Mouse (Mus musculus) embryo, embryonic 10.5 days (tissue): ENCODE results near the gene Foxd2.
A peak's percentile ranks its signal among the peaks of the same experiment; 100 is the strongest.

ENCODE experiments used
- DNase-seq: peaks from one replicate; pipeline ENCODE4 v3.0.0-alpha.2; 2015; ENCODE audit warnings: low spot score

Gene Foxd2

GRCm38 (mm10) chr4:114912705-114913593 lies 4.3 kb upstream of the Foxd2 start:
- DNase-seq = peak; percentile 50

- DNase-seq = peak; percentile 84
These were observed 1.2 kb upstream of the Foxd2 start for GRCm38 (mm10) chr4:114909602-114910484.

GRCm38 (mm10) chr4:114907951-114908828 lies 483 bp downstream of the Foxd2 start:
- peak; percentile 59 for DNase-seq

- DNase-seq = peak; percentile 64
These were observed 1.4 kb downstream of the Foxd2 start for GRCm38 (mm10) chr4:114907056-114907917.

- peak; percentile 59 for DNase-seq
These were observed 2.5 kb downstream of the Foxd2 start for GRCm38 (mm10) chr4:114905969-114906680.

- DNase-seq = no peak
These were observed 3.2 kb downstream of the Foxd2 start for GRCm38 (mm10) chr4:114905501-114905900.

- peak; percentile 66 for DNase-seq
These were observed 5.3 kb downstream of the Foxd2 start for GRCm38 (mm10) chr4:114903422-114903782.

- DNase-seq = peak; percentile 82
These were observed 5.8 kb downstream of the Foxd2 start for GRCm38 (mm10) chr4:114902641-114903421.

GRCm38 (mm10) chr4:114901643-114902351 lies 6.9 kb downstream of the Foxd2 start:
- DNase-seq = peak; percentile 75

- DNase-seq = peak; percentile 64
These were observed 7.6 kb downstream of the Foxd2 start for GRCm38 (mm10) chr4:114900866-114901642.

GRCm38 (mm10) chr4:114899885-114900284 lies 8.8 kb downstream of the Foxd2 start:
- no peak for DNase-seq

GRCm38 (mm10) chr4:114897853-114898252 lies 10.8 kb downstream of the Foxd2 start:
- DNase-seq = peak; percentile 35

GRCm38 (mm10) chr4:114882232-114882631 lies 26.4 kb downstream of the Foxd2 start:
- DNase-seq = no peak

- DNase-seq = peak; percentile 19
These were observed 32.2 kb downstream of the Foxd2 start for GRCm38 (mm10) chr4:114876441-114876972.

GRCm38 (mm10) chr4:114869765-114870490 lies 38.7 kb downstream of the Foxd2 start:
- DNase-seq = peak; percentile 47

GRCm38 (mm10) chr4:114863166-114863565 lies 45.5 kb downstream of the Foxd2 start:
- no peak for DNase-seq

- no peak for DNase-seq
These were observed 50.2 kb downstream of the Foxd2 start for GRCm38 (mm10) chr4:114858426-114858825.
